Mouse (Mus musculus): Measurements from ENCODE around the gene Btnl4. TPM values are rescaled to one million over a fixed set of nuclear protein-coding genes. Genes with fewer than 3 reads are reported as not detected.

The Btnl4 gene
- polyA plus RNA-seq (2012; rRNA removed), result 30.1 and 33.4 TPM in 2 replicates

DNA sequence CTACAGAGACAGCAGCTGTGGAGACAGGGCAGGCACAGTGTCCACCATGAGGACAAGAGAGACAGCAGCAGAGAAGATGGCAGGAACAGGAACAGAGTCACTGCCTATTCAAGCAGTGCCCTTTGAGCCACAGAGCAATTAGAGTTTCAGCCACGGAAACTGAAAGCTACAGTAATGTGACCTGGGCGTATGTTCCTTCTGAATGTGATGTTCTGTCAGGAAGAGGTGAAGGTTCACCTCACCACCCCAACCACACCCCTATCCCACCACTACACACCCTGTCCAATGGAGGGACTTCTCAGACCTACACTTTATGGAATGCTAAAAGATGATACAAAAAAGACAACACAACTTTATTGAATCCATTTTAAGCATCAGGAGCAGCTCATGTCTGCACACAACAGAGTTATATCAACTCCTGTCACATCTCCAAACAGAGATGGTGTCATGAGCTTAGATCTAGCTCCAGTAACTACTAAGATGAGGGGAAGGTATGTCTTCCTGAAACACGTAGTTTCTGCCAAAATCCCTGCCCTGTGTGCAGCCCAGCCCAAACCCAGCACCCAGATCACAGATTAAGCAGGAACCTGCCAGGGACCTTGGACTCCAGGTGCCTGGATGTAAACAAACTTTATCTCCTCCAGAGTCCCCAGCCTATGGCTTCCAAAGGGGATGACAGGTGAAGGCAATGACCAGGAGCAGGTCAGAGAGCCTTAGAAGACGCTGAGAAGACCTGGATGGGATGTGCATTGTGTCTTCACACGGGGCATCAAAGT is at the start of gene Btnl4:
Btnl4 (minus strand) TSS at position 81 of the 776 bp plus-strand sequence.

DNA sequence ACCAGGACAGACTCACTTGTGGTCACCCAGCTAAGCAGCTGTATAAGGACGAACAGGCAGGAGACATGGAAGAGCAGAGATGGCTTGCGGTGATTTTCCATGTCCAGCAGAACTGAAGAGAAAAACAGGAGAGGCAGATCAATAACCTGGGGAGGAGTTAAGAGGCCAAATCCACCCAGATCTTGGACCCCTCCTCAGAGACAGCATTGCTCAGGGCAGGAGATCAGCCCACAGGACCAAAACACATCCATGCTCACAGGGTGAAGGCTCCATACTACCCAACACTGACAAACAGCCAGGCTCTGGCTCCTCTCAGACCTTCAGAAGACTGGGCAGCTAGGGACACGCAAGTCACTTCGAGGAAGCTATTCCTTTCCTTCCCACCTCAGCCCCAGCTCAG is 40.1 kb upstream of the Btnl4 start, which contains the start of gene Btnl6:
Btnl6 (minus strand) TSS at position 101 of the 400 bp plus-strand sequence.

Other genes starting within 250 kb of the Btnl4 start
- gene H2-Ob, start 238.4 kb downstream of the Btnl4 start, polyA plus RNA-seq (2012; rRNA removed), result 6.4 and 7.8 TPM in 2 replicates
- 668 and 781 TPM in 2 replicates for gene H2-Ab1, start 219.6 kb downstream of the Btnl4 start, polyA plus RNA-seq (2012; rRNA removed)
- gene H2-Aa, start 189.5 kb downstream of the Btnl4 start, polyA plus RNA-seq (2012; rRNA removed), result 183 and 216 TPM in 2 replicates
- 135 and 141 TPM in 2 replicates for gene H2-Eb1, start 171.5 kb downstream of the Btnl4 start, polyA plus RNA-seq (2012; rRNA removed)
- 0.58 and 0.68 TPM in 2 replicates for gene H2-Eb2, start 151.7 kb downstream of the Btnl4 start, polyA plus RNA-seq (2012; rRNA removed)
- gene Btnl2, start 122.5 kb downstream of the Btnl4 start, polyA plus RNA-seq (2012; rRNA removed), result 2.4 and 4.6 TPM in 2 replicates
- gene Btnl1, start 100.2 kb downstream of the Btnl4 start, polyA plus RNA-seq (2012; rRNA removed), result 21.4 and 24.2 TPM in 2 replicates
- 0.16 and 0.50 TPM in 2 replicates for gene BC051142, start 78.5 kb downstream of the Btnl4 start, polyA plus RNA-seq (2012; rRNA removed)
- gene Btnl6, start 40.0 kb upstream of the Btnl4 start, polyA plus RNA-seq (2012; rRNA removed), result 19.2 and 24.2 TPM in 2 replicates
- 21.6 and 28.1 TPM in 2 replicates for gene Notch4, start 87.0 kb upstream of the Btnl4 start, polyA plus RNA-seq (2012; rRNA removed)
- gene Gpsm3, start 112.5 kb upstream of the Btnl4 start, polyA plus RNA-seq (2012; rRNA removed), result 7.0 and 8.0 TPM in 2 replicates
- 61.4 and 62.5 TPM in 2 replicates for gene Pbx2, start 113.9 kb upstream of the Btnl4 start, polyA plus RNA-seq (2012; rRNA removed)
- gene Ager, start 120.5 kb upstream of the Btnl4 start, polyA plus RNA-seq (2012; rRNA removed), result 2.2 and 2.4 TPM in 2 replicates
- 91.2 and 137 TPM in 2 replicates for gene Rnf5, start 126.4 kb upstream of the Btnl4 start, polyA plus RNA-seq (2012; rRNA removed)
- gene Agpat1, start 126.9 kb upstream of the Btnl4 start, polyA plus RNA-seq (2012; rRNA removed), result 343 and 453 TPM in 2 replicates
- gene Egfl8, start 138.7 kb upstream of the Btnl4 start, polyA plus RNA-seq (2012; rRNA removed), result 3.5 and 4.3 TPM in 2 replicates
- gene Ppt2, start 151.2 kb upstream of the Btnl4 start, polyA plus RNA-seq (2012; rRNA removed), result 44.8 and 48.2 TPM in 2 replicates
- 6.9 and 8.9 TPM in 2 replicates for gene Prrt1, start 152.2 kb upstream of the Btnl4 start, polyA plus RNA-seq (2012; rRNA removed)
- 4.6 and 5.3 TPM in 2 replicates for gene Fkbpl, start 167.4 kb upstream of the Btnl4 start, polyA plus RNA-seq (2012; rRNA removed)
- gene Atf6b, start 169.8 kb upstream of the Btnl4 start, polyA plus RNA-seq (2012; rRNA removed), result 93.5 and 97.8 TPM in 2 replicates
- gene Tnxb, start 193.2 kb upstream of the Btnl4 start, polyA plus RNA-seq (2012; rRNA removed), result 56.6 TPM in 2 replicates

Data from colon, adult 2 months (tissue).